Mouse (Mus musculus): ENCODE measurements around the gene Barx2. TPM values are rescaled to one million over a fixed set of nuclear protein-coding genes. Genes with fewer than 3 reads are reported as not detected.
A peak's percentile ranks its signal among the peaks of the same experiment; 100 is the strongest.
"Not testable (repeated sequence)": the region's sequence is repeated elsewhere in the genome, so short reads cannot be mapped to it uniquely, and the experiment has no call there.

Barx2 gene
- total RNA-seq (2014; fragmentation: Nextera tagmentation) (not detected in 2 replicates), total RNA-seq (2017) (not detected in 2 replicates)

GRCm38 (mm10) chr9:31912921-31913738 lies at the start of gene Barx2:
Barx2 (minus strand) TSS chr9:31913462.
- ATAC-seq (replicated peaks; ENCODE audit: low FRiP score, low TSS enrichment, poor library complexity, severe bottlenecking), result no peak

DNA sequence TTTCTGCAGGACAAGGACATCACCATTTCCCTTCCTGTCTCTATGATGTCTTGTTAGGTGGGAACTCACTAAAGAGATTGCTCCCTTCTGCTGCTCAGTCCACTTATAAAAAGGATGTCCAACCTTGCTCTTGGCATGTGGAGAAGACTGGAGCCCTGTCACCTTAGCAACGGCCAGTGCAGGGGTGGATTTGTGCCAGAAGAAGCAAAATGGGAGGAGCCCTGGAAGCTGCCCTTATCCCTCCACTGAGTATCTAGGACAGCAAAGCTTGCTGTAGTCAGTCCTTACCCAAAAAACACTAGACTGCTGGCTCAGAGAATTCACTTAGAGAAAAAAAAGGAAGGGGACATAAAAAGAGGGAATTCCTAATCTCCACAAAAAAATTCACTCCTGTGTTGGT lies 49.0 kb upstream of the Barx2 start:
- ATAC-seq (replicated peaks; ENCODE audit: low FRiP score, low TSS enrichment, poor library complexity, severe bottlenecking), result no peak

DNA sequence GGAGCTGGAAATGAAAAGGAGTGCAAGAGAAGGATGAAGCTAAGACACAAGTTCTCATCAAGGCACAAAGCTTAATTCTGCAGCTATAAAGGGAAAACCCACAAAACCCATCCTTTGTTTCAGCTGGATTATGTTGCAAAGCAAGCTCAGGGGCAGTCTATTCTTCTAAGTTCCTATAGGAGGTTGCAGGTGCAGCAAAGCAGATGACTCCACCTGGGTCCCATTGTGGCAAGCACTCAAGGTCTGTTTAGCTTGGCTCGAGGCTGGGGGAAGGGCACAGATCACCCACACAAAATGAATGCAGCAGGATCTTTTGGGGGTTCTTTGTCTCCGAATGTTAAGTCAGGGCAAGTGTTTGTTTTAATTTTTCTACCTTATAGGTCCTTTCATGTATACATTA lies 47.2 kb upstream of the Barx2 start:
- ATAC-seq (replicated peaks; ENCODE audit: low FRiP score, low TSS enrichment, poor library complexity, severe bottlenecking), result no peak

GRCm38 (mm10) chr9:31958120-31958519 lies 44.9 kb upstream of the Barx2 start:
- no peak for ATAC-seq (replicated peaks; ENCODE audit: low FRiP score, low TSS enrichment, poor library complexity, severe bottlenecking)

- no peak for ATAC-seq (replicated peaks; ENCODE audit: low FRiP score, low TSS enrichment, poor library complexity, severe bottlenecking)
Observed at GRCm38 (mm10) chr9:31950506-31950905, 37.2 kb upstream of the Barx2 start.

GRCm38 (mm10) chr9:31949031-31949430 lies 35.8 kb upstream of the Barx2 start:
- ATAC-seq (replicated peaks; ENCODE audit: low FRiP score, low TSS enrichment, poor library complexity, severe bottlenecking), result no peak

- no peak for ATAC-seq (replicated peaks; ENCODE audit: low FRiP score, low TSS enrichment, poor library complexity, severe bottlenecking)
Observed at GRCm38 (mm10) chr9:31947051-31947450, 33.8 kb upstream of the Barx2 start.

GRCm38 (mm10) chr9:31942334-31942733 lies 29.1 kb upstream of the Barx2 start:
- no peak for ATAC-seq (replicated peaks; ENCODE audit: low FRiP score, low TSS enrichment, poor library complexity, severe bottlenecking)

GRCm38 (mm10) chr9:31936486-31936885 lies 23.2 kb upstream of the Barx2 start:
- not testable (repeated sequence) for ATAC-seq (replicated peaks; ENCODE audit: low FRiP score, low TSS enrichment, poor library complexity, severe bottlenecking)

GRCm38 (mm10) chr9:31931691-31932090 lies 18.4 kb upstream of the Barx2 start:
- no peak; the same call in 1 of the 2 replicates for ATAC-seq (replicated peaks; ENCODE audit: low FRiP score, low TSS enrichment, poor library complexity, severe bottlenecking)

GRCm38 (mm10) chr9:31931255-31931654 lies 18.0 kb upstream of the Barx2 start:
- ATAC-seq (replicated peaks; ENCODE audit: low FRiP score, low TSS enrichment, poor library complexity, severe bottlenecking), result no peak

DNA sequence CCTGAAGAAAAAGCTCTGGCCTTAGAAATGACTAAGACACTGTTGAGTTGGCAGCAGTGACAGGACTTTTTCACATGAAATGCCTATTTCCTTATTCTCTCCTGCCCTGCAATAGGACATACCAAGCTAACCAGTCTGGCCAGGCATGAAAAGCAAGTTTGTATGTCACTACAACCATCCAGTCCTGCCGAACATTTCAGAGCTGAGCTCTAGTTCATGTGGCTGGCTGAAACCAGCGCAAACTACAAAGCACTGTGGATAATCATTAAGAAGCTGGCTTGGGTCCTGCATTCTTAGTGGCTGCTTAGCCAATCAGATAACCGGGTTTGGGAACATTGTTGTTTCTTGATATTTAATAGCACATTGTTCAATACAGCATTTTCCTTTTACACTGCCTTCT lies 13.5 kb upstream of the Barx2 start:
- ATAC-seq (replicated peaks; ENCODE audit: low FRiP score, low TSS enrichment, poor library complexity, severe bottlenecking), result no peak

- peak; percentile 99 for ATAC-seq (replicated peaks; ENCODE audit: low FRiP score, low TSS enrichment, poor library complexity, severe bottlenecking)
Observed at GRCm38 (mm10) chr9:31925830-31926624, 12.8 kb upstream of the Barx2 start.

- no peak for ATAC-seq (replicated peaks; ENCODE audit: low FRiP score, low TSS enrichment, poor library complexity, severe bottlenecking)
Observed at GRCm38 (mm10) chr9:31923529-31923928, 10.3 kb upstream of the Barx2 start.

DNA sequence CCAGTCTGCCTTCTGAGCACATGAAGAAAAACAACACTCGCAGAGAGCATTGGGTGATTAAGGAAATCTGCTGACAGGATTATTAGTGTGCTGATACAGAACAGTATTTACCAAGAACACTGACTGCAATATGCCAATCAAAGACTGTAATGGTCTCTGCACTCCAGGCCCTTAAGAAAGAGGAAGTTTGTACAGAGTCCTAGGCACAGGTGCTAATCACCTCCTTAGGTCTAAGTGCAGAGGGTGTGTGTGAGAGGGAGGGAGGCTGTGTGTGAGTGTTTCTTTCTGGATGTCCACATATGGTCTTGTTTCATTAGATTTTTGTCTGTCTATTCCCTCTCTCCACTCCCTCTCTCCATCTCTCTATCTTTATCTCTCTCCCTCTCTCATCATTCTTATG lies 6.5 kb upstream of the Barx2 start:
- ATAC-seq (replicated peaks; ENCODE audit: low FRiP score, low TSS enrichment, poor library complexity, severe bottlenecking), result no peak

DNA sequence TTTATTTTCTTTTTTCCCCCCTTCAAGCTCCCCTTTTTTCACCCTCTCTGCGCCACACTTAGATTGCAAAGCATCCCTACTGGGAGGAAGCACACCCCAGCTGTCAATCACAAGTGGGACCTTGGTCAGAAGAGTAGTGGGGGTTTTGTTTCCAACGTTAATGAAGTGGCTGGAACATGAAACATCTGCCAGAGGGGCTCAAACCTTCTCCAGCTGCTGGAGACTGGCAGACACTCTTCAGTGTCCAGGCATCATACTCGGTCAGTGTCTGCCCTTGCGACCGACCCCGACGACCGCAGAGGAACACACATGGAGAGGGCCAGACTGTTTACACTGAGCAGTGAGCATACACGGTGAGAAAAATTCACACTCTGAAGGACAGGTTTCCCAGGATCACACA lies 3.2 kb upstream of the Barx2 start:
- ATAC-seq (replicated peaks; ENCODE audit: low FRiP score, low TSS enrichment, poor library complexity, severe bottlenecking), result no peak

DNA sequence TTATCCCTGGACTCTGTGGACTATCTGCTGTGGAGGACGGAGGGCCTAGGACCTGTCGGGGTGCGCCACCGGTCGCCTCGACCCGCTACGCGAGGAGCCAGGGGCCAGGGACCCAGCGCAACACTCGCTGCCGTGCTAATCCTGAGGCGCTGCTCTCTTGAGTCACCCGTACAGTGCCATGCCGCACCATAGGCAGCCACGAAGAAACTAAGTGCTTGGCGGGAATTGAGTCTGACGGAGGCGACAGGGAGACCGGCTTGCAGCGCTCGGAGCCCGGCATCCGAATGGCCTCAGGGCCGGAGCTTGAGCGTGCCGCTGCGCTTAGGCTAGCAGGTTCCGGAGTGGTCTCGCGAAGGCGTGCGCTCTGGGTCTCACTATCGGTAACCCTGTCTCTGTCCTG lies 1.6 kb upstream of the Barx2 start:
- no peak for ATAC-seq (replicated peaks; ENCODE audit: low FRiP score, low TSS enrichment, poor library complexity, severe bottlenecking)

- no peak for ATAC-seq (replicated peaks; ENCODE audit: low FRiP score, low TSS enrichment, poor library complexity, severe bottlenecking)
Observed at GRCm38 (mm10) chr9:31913739-31914591, 703 bp upstream of the Barx2 start.

GRCm38 (mm10) chr9:31912553-31912920 lies 725 bp downstream of the Barx2 start:
- ATAC-seq (replicated peaks; ENCODE audit: low FRiP score, low TSS enrichment, poor library complexity, severe bottlenecking), result no peak

DNA sequence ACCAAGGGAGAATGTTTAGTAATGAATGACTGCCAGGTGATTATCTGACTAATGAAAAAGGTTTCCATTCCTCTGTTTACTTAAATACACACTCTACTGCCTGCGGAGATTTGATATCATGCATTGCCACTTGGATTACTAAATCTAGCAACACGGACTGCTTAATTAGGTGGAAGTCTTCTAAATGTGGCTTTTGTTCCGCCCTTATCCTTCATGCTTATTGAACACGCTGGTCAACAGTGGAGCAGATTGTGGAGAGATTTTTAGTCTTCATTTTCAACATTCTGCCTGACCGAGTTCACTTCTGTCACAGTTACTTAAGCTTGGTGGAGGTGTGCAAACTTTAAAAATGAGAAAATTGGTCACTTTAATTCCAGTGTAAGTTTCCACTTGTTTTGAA lies 3.0 kb downstream of the Barx2 start:
- ATAC-seq (replicated peaks; ENCODE audit: low FRiP score, low TSS enrichment, poor library complexity, severe bottlenecking), result no peak
